Mouse (Mus musculus): ENCODE results near the gene Lama5. TPM values are rescaled to one million over a fixed set of nuclear protein-coding genes. Genes with fewer than 3 reads are reported as not detected.

Gene Lama5
- polyA plus RNA-seq, 1 experiment from 2014 or later = 65.1 TPM

GRCm38 (mm10) chr2:180147379-180147778 is 78.3 kb downstream of the Lama5 start:
- H3K36me3 ChIP-seq (ENCODE audit: control insufficient read depth, insufficient read depth, low read length) = peaks cover 60% of the 10 kb centered on the region
- H3K4me2 ChIP-seq (ENCODE audit: low read length) = no peak overlapping the region
- DNase-seq (ENCODE audit: low spot score) (no peak), ATAC-seq (replicated peaks; ENCODE audit: low FRiP score, low TSS enrichment, low read depth) (no peak)
- WGBS = 85% methylated on average over 6 of the region's 6 CpGs
- no peaks in the 10 kb centered on the region for H3K9me3 ChIP-seq (ENCODE audit: control insufficient read depth, low read length)
- no peaks in the 10 kb centered on the region for H3K27me3 ChIP-seq (replicated peaks; ENCODE audit: control insufficient read depth, insufficient read depth, low read length)
- no peak overlapping the region for H3K9ac ChIP-seq (ENCODE audit: low read length)
- H3K4me1 ChIP-seq (replicated peaks; ENCODE audit: control insufficient read depth, insufficient read depth, low read length) = no peaks in the 10 kb centered on the region
- no peak overlapping the region for H3K27ac ChIP-seq (ENCODE audit: low read depth)
- H3K4me3 ChIP-seq (ENCODE audit: low read depth, low read length) = no peak overlapping the region

- Histone ChIP-seq H3K4me2 (ENCODE audit: low read length) (no peak overlapping the region), H3K4me3 (ENCODE audit: low read depth, low read length) (no peak overlapping the region), H3K4me1 (replicated peaks; ENCODE audit: control insufficient read depth, insufficient read depth, low read length) (no peaks in the 10 kb centered on the region), H3K36me3 (ENCODE audit: control insufficient read depth, insufficient read depth, low read length) (peaks cover 56% of the 10 kb centered on the region), H3K27me3 (replicated peaks; ENCODE audit: control insufficient read depth, insufficient read depth, low read length) (no peaks in the 10 kb centered on the region), H3K9me3 (ENCODE audit: control insufficient read depth, low read length) (no peaks in the 10 kb centered on the region), H3K27ac (ENCODE audit: low read depth) (no peak overlapping the region), H3K9ac (ENCODE audit: low read length) (no peak overlapping the region)
- DNase-seq (ENCODE audit: low spot score) (no peak), ATAC-seq (replicated peaks; ENCODE audit: low FRiP score, low TSS enrichment, low read depth) (no peak)
- 97% methylated on average over 2 of the region's 2 CpGs for WGBS
These were observed 79.6 kb downstream of the Lama5 start for GRCm38 (mm10) chr2:180146091-180146490.

- no peak for ATAC-seq (replicated peaks; ENCODE audit: low FRiP score, low TSS enrichment, low read depth)
- DNase-seq (ENCODE audit: low spot score) = no peak
- Histone ChIP-seq H3K27ac (ENCODE audit: low read depth) (no peak overlapping the region), H3K4me1 (replicated peaks; ENCODE audit: control insufficient read depth, insufficient read depth, low read length) (no peaks in the 10 kb centered on the region), H3K9ac (ENCODE audit: low read length) (no peak overlapping the region), H3K4me3 (ENCODE audit: low read depth, low read length) (no peak overlapping the region), H3K27me3 (replicated peaks; ENCODE audit: control insufficient read depth, insufficient read depth, low read length) (no peaks in the 10 kb centered on the region), H3K36me3 (ENCODE audit: control insufficient read depth, insufficient read depth, low read length) (peaks cover 19% of the 10 kb centered on the region), H3K4me2 (ENCODE audit: low read length) (no peak overlapping the region), H3K9me3 (ENCODE audit: control insufficient read depth, low read length) (no peaks in the 10 kb centered on the region)
- WGBS = 83% methylated on average over 5 of the region's 5 CpGs
These were observed 90.2 kb downstream of the Lama5 start for GRCm38 (mm10) chr2:180135414-180135813.

- ATAC-seq (replicated peaks; ENCODE audit: low FRiP score, low TSS enrichment, low read depth) = no peak
- H3K9ac ChIP-seq (ENCODE audit: low read length) = no peak overlapping the region
- H3K27me3 ChIP-seq (replicated peaks; ENCODE audit: control insufficient read depth, insufficient read depth, low read length) = no peaks in the 10 kb centered on the region
- peaks cover 12% of the 10 kb centered on the region for H3K36me3 ChIP-seq (ENCODE audit: control insufficient read depth, insufficient read depth, low read length)
- 83% methylated on average over 3 of the region's 3 CpGs for WGBS
- H3K27ac ChIP-seq (ENCODE audit: low read depth) = no peak overlapping the region
- no peak for DNase-seq (ENCODE audit: low spot score)
- no peak overlapping the region for H3K4me3 ChIP-seq (ENCODE audit: low read depth, low read length)
- no peaks in the 10 kb centered on the region for H3K9me3 ChIP-seq (ENCODE audit: control insufficient read depth, low read length)
- H3K4me2 ChIP-seq (ENCODE audit: low read length) = no peak overlapping the region
- H3K4me1 ChIP-seq (replicated peaks; ENCODE audit: control insufficient read depth, insufficient read depth, low read length) = no peaks in the 10 kb centered on the region
These were observed 91.7 kb downstream of the Lama5 start for GRCm38 (mm10) chr2:180133911-180134310.

GRCm38 (mm10) chr2:180133231-180133630 is 92.4 kb downstream of the Lama5 start:
- Histone ChIP-seq H3K27ac (ENCODE audit: low read depth) (no peak overlapping the region), H3K4me3 (ENCODE audit: low read depth, low read length) (no peak overlapping the region), H3K27me3 (replicated peaks; ENCODE audit: control insufficient read depth, insufficient read depth, low read length) (no peaks in the 10 kb centered on the region), H3K9me3 (ENCODE audit: control insufficient read depth, low read length) (no peaks in the 10 kb centered on the region), H3K9ac (ENCODE audit: low read length) (no peak overlapping the region), H3K4me2 (ENCODE audit: low read length) (no peak overlapping the region), H3K36me3 (ENCODE audit: control insufficient read depth, insufficient read depth, low read length) (peaks cover 6% of the 10 kb centered on the region), H3K4me1 (replicated peaks; ENCODE audit: control insufficient read depth, insufficient read depth, low read length) (no peaks in the 10 kb centered on the region)
- 90% methylated on average over 4 of the region's 4 CpGs for WGBS
- DNase-seq (ENCODE audit: low spot score) = no peak
- no peak for ATAC-seq (replicated peaks; ENCODE audit: low FRiP score, low TSS enrichment, low read depth)

GRCm38 (mm10) chr2:180127675-180128074 is 98.0 kb downstream of the Lama5 start:
- no peak overlapping the region for H3K9ac ChIP-seq (ENCODE audit: low read length)
- no peak overlapping the region for H3K4me2 ChIP-seq (ENCODE audit: low read length)
- H3K4me3 ChIP-seq (ENCODE audit: low read depth, low read length) = no peak overlapping the region
- DNase-seq (ENCODE audit: low spot score) (no peak), ATAC-seq (replicated peaks; ENCODE audit: low FRiP score, low TSS enrichment, low read depth) (no peak)
- no peak overlapping the region for H3K27ac ChIP-seq (ENCODE audit: low read depth)
- 0 out of 2 replicates have a peak, but pooled peaks cover 6% of the 10 kb centered on the region for H3K4me1 ChIP-seq (replicated peaks; ENCODE audit: control insufficient read depth, insufficient read depth, low read length)
- WGBS = 64% methylated on average over 1 of the region's 1 CpGs
- no peaks in the 10 kb centered on the region for H3K9me3 ChIP-seq (ENCODE audit: control insufficient read depth, low read length)
- H3K36me3 ChIP-seq (ENCODE audit: control insufficient read depth, insufficient read depth, low read length) = no peaks in the 10 kb centered on the region
- H3K27me3 ChIP-seq (replicated peaks; ENCODE audit: control insufficient read depth, insufficient read depth, low read length) = no peaks in the 10 kb centered on the region

Small RNA genes lying within 50 kb of the gene (microRNA-seq; reads per million reads assigned to microRNA genes)
- gene Mir3091 = 1.1 reads per million, percentile 9 among the genes with 10 or more reads in this experiment
- gene Mir7005 = not detected

Other genes with a start within 250 kb of the Lama5 start
- gene Taf4, start 249.2 kb downstream of the Lama5 start, polyA plus RNA-seq (2014; fragmentation: Nextera tagmentation; extraction: Ambion mirVana) = 5.2 and 5.4 TPM in 2 replicates
- gene Lsm14b, start 200.9 kb downstream of the Lama5 start, polyA plus RNA-seq (2014; fragmentation: Nextera tagmentation; extraction: Ambion mirVana) = 6.2 and 6.3 TPM in 2 replicates
- 612 and 735 TPM in 2 replicates for gene Psma7, start 183.4 kb downstream of the Lama5 start, polyA plus RNA-seq (2014; fragmentation: Nextera tagmentation; extraction: Ambion mirVana)
- 5.0 and 5.4 TPM in 2 replicates for gene Ss18l1, start 183.3 kb downstream of the Lama5 start, polyA plus RNA-seq (2014; fragmentation: Nextera tagmentation; extraction: Ambion mirVana)
- gene Mtg2, start 155.3 kb downstream of the Lama5 start, polyA plus RNA-seq (2014; fragmentation: Nextera tagmentation; extraction: Ambion mirVana) = 24.2 and 27.5 TPM in 2 replicates
- gene Hrh3, start 121.4 kb downstream of the Lama5 start, polyA plus RNA-seq (2014; fragmentation: Nextera tagmentation; extraction: Ambion mirVana) = 0.16 and 0.19 TPM in 2 replicates
- gene Osbpl2, start 106.6 kb downstream of the Lama5 start, polyA plus RNA-seq (2014; fragmentation: Nextera tagmentation; extraction: Ambion mirVana) = 31.2 and 31.4 TPM in 2 replicates
- gene Adrm1, start 54.4 kb downstream of the Lama5 start, polyA plus RNA-seq (2014; fragmentation: Nextera tagmentation; extraction: Ambion mirVana) = 159 TPM in 2 replicates
- 771 and 871 TPM in 2 replicates for gene Rps21, start 31.5 kb upstream of the Lama5 start, polyA plus RNA-seq (2014; fragmentation: Nextera tagmentation; extraction: Ambion mirVana)
- 17.1 and 20.3 TPM in 2 replicates for gene Cables2, start 47.6 kb upstream of the Lama5 start, polyA plus RNA-seq (2014; fragmentation: Nextera tagmentation; extraction: Ambion mirVana)
- gene Rbbp8nl, start 64.0 kb upstream of the Lama5 start, polyA plus RNA-seq (2014; fragmentation: Nextera tagmentation; extraction: Ambion mirVana) = 2.5 and 2.7 TPM in 2 replicates
- gene Gata5, start 108.8 kb upstream of the Lama5 start, polyA plus RNA-seq (2014; fragmentation: Nextera tagmentation; extraction: Ambion mirVana) = 7.9 and 8.1 TPM in 2 replicates
- 1.5 and 2.3 TPM in 2 replicates for gene Slco4a1, start 230.4 kb upstream of the Lama5 start, polyA plus RNA-seq (2014; fragmentation: Nextera tagmentation; extraction: Ambion mirVana)